Mouse (Mus musculus) layer of hippocampus, adult 18-20 months (tissue): ENCODE data around the gene Rfx3. TPM values are rescaled to one million over a fixed set of nuclear protein-coding genes. Genes with fewer than 3 reads are reported as not detected.
A peak's percentile ranks its signal among the peaks of the same experiment; 100 is the strongest.

ENCODE experiments used
- DNase-seq, 2 experiments: peaks; one replicate each; pipeline ENCODE4 v3.0.0; 2022; ENCODE audit warnings: low spot score in 2 of 2
- long read RNA-seq: library from polyadenylated mRNA; stranded (forward); transcript quantifications from one replicate; pipeline ENCODE4 v2.0.0, GENCODE M21; 2021
- total RNA-seq, 2 experiments: library from RNA; stranded (reverse); gene quantifications; 2 replicates each; pipeline ENCODE4 v1.2.3; 2021

Gene Rfx3
- 100 to 1,000 TPM; 108 to 117 TPM for total RNA-seq
- long read RNA-seq, partial matches to known transcripts: 0 of 13 reads
- long read RNA-seq, other reads (novel, unspliced or antisense): 13 of 13 reads

DNA sequence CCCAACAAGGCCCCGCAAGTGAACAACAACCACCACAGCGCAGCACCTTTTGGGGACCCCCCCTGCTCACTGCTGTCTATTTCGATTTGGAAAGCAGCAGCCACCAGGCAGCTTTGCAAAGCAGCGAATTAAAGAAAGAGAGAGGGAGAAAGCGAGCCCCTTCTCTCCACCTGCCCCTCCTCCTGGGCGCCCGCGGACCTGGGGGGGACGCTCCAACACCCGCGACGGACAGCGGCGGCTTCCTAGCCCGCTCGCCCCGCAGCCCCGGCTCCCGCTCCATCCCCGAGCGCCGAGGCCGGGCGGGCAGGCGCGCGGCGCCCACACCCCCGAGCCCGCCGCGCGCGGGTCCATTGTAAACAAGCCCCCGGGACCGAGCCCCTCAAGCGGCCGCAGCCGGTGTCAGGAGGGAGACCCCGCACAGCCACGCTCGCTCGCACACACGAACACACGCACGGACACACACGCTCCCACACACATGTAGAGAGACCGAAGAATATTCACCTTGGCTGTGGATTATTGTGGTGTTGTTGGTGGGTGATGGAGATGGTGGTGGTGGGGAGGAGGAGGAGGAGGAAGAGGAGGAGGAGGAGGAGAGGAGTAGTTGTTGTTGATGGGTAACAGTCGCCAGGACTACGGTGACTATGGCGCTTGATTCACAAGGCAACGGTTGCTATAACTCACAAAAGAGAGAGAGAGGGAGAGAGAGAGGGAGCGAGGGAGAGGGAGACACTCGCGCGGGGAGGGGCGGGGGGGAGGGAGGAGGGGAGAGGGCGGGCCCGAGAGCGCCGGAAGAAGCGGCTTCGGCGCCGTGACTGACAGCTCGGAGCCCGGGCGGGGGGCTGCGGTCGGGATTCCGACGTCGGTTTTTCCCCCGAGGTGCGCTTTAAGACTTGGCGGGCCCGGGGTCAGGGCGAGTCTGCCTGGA lies at the start of gene Rfx3:
Gene Rfx3, minus strand, starts transcription at position 696 of the 925 bp plus-strand sequence.
- peak; percentile 23 to 49 for DNase-seq

- no peak for DNase-seq
These were observed 41.1 kb upstream of the Rfx3 start for GRCm38 (mm10) chr19:28052058-28052457.

GRCm38 (mm10) chr19:28051571-28051970 lies 40.6 kb upstream of the Rfx3 start:
- no peak for DNase-seq

DNA sequence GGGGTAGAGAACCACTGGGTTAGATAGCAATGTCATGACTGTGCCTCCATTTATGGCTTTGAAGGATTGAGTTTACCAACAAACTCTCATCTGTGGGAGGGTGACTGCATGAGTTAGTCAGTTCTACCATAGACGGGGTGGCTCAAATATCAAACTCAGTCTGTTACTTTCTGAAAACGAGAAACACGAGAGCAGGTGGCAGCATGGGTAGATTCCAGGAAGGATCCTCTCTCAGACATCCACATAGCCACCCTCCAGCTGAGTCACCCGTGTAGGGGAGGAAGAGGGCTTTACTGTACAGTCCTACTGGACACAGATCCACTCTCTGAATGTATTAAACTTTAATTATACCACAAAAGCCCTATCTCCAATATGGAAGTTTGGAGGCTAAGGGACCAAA lies 38.3 kb upstream of the Rfx3 start:
- DNase-seq: no peak

DNA sequence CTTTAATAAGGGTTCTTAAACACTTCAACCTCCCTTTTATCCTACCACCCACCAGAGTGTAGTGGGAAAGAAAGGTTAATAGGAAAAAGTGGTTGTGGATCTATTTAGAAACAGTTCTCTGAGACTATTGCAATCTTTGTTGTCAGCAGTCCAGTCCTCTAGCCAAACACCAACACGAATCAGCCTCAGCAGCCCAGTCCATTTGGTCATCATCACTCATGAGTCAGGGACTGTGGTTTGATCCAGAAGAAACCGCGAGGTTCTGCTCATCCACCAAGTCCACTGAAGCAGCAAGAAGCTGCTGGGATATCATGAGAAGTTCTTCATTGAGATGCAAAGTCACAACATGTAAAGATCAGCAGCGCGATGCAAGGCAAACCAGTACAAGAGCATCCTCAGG lies 35.8 kb upstream of the Rfx3 start:
- no peak for DNase-seq

GRCm38 (mm10) chr19:28044950-28045349 lies 34.0 kb upstream of the Rfx3 start:
- peak; percentile 20 to 51 for DNase-seq

DNA sequence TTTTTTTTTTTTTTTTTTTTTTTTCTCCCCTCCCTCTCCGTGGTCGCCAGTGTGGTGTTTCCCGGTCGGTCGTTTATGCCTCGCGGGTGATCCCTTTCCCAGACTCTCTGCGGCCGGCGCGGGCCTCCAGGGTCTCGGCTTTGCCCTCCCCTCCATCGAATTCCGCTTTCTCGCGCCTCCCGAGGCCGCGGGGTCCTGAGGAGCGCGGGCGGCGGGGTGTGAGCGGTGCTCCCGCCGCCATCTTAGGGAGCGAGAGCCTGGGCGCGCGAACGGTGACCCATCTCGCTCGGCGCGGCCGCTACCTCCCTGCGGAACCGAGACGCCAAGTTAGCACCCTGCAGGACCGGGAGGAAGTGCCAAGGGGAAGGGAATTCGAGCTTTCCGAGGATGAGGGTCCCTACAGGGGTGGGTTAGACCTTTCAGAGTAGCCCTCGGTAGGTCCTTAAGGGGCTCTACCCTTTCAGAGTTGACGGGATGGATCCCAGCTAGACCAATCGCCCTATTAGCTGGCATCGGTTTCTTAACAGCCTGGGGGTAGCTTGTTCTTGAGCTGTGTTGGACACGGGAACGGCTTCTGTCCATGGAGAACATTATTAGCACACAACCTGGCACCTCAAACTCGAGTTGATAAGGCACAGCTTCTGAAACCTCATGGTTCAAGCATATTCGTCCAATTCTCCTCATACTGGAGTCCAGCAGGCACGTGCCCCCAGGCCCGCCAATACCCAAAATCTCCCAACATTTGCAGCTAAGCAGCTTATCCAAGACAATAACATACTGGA lies 943 bp upstream of the Rfx3 start:
- DNase-seq: peak; percentile 54 to 75

- peak; percentile 95 to 97 for DNase-seq
These were observed 391 bp upstream of the Rfx3 start for GRCm38 (mm10) chr19:28011396-28011717.

DNA sequence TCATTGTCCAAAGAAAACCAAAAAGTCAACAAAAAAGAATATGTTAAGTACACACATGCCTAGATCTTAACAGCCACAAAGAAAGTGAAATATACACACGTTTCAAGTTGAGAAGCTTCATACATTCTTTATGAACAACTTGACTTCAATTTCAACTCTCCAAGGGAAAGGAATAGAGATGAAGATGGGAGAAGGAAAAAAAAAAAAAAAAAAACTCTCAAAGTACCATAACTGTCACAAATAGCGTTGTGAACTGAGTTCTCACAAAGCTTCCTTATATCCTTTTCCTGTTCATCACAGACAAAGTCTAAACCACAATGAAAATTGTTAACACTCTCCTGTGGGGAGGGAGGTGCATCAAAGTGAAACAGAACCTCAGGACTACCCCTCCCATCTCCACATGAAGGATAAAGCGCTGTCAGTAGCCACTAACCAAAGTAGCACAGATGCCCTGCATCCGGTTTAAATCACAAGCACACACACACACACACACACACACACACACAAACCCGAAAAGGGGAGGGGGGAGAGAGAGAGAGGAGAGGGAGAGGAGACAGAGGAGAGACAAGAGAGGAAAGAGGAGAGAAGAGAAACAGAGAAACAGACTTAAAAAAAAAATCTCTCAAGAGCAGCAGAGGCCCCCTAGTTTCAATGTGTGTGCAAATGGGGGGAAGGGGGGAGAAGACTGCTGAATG lies 1.2 kb downstream of the Rfx3 start:
- peak in 1 of 2 experiments; percentile 57 for DNase-seq

DNA sequence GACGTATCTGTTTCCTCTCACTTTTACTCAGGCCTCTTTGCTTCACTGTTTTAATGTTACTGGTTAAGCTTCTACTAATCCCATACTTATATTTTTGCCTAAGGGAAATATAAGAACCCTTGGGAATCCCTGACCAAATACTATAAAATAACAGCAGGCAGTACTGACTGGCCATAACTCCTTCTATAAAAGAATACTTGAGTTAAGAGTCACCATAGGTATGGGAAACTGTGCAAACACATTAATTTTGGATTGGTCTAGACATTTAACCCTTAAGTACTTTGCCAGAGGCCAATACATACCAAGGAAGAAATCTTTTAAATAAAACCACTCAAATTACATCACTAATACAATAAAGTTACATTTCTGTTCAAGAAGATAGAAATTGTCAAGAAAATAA lies 6.8 kb downstream of the Rfx3 start:
- no peak for DNase-seq

- DNase-seq: peak; percentile 23 to 59
These were observed 7.5 kb downstream of the Rfx3 start for GRCm38 (mm10) chr19:28003474-28003873.

- no peak for DNase-seq
These were observed 8.3 kb downstream of the Rfx3 start for GRCm38 (mm10) chr19:28002708-28003107.

DNA sequence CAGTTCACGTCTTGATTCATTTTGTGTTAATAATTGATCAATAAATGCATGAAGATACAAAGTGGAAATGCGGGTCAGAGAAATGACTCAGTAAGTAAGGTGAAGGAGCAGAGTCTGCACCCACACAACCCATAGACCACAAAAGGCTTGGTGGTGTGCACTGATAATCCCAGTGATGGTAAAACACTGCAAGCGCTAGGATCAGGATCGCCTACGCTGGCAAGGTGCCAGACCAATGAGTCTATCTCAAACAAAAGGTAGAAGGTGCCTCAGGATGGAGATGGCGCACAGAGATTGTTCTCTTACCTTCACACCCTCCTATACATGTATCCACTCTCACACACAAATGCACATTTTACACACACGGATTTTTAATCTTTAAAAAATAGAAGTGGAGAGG lies 18.2 kb downstream of the Rfx3 start:
- DNase-seq: no peak

DNA sequence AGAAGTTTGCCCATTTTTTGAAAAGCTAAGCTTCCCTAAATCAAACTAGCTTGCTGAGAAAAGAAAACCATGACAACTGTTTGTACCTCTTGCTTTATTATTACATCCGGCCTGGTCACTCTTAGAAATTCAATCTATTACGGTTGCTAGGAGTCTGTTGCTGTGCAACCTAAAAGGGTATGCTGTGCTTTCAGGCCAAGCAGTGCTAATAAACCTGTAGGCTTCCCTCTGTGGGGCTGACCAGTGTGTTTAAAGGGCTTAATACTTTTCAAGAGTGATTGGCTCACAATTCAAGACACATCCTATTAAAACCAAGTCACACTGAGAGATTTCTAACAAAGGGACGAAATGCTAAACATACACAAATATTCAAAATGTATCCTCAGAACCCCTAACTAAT lies 22.2 kb downstream of the Rfx3 start:
- no peak for DNase-seq

- DNase-seq: no peak
These were observed 43.4 kb downstream of the Rfx3 start for GRCm38 (mm10) chr19:27967590-27967989.

DNA sequence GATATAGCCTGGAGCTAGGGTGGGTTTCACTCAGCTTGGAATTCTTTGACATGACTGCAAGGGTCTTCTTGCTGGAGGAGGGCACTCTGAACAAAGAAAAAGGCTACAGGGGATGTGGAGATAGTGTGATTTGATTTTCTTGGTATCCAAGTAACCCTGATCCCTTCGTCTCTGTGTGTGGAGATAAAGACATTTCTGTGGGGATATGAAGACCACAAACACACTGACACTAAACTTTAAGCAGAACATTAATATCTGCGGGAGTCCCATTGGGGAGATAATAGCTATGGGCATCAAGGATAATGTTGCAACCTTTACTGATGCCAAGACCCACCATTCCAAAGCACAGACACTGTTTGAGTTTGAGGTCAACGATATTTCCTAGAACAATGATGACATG lies 49.7 kb downstream of the Rfx3 start:
- no peak for DNase-seq

DNA sequence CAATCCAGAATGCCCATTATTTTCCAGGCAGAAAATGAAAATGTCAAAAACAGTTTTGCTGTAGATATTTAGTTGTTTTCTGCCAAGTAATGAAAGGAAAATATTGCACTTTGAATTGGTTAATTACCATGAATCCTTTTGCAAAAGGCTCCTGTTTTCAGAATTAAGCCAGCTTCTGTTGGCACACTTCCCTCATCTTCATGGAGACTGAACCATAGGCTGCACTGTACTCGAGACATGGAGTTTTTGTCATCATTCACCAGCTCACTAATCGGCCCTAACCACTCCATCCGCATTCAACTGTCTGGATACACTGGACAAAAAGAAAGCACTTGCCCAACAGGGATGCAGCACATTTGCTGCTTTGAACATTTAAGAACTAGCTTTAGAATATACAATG lies 75.5 kb downstream of the Rfx3 start:
- no peak for DNase-seq

DNA sequence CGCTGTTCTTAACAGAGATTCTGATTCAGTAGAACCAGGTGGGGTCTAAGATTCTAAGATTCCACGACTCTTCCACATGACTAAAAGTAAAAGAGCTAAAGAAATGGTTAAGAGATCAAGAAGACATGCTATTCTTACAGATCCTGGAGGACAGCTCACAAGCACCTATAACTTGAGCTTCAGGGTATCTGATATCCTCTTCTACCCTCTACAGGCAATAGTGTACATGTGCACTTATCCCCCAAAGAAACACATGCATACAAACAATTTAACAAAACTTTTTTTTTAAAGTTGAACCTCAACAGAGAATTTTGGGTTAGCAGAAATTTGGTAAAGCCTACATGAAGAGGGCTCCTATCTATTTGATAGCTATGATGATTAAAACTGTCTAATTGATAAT lies 79.8 kb downstream of the Rfx3 start:
- no peak for DNase-seq

GRCm38 (mm10) chr19:27926378-27926777 lies 84.6 kb downstream of the Rfx3 start:
- DNase-seq: no peak

- no peak for DNase-seq
These were observed 91.9 kb downstream of the Rfx3 start for GRCm38 (mm10) chr19:27919040-27919439.

GRCm38 (mm10) chr19:27916446-27916845 lies 94.5 kb downstream of the Rfx3 start:
- DNase-seq: peak in 1 of 2 experiments; percentile 59

- DNase-seq: no peak
These were observed 104.0 kb downstream of the Rfx3 start for GRCm38 (mm10) chr19:27906976-27907375.
